Mouse (Mus musculus) cerebellum, postnatal 4 days (tissue): ENCODE results near the gene Ube2g2.

Source experiments
- DNase-seq, 2 experiments: peaks; one replicate each; pipeline ENCODE4 v3.0.0; 2022; ENCODE audit warnings: low spot score in 2 of 2, mixed read lengths in 1 of 2

Gene Ube2g2

GRCm38 (mm10) chr10:77622055-77622988 lies at the start of gene Ube2g2:
TSS of gene Ube2g2 (plus strand) at chr10:77622275.
- DNase-seq: peak; percentile 90 to 96

- no peak for DNase-seq
Measured at GRCm38 (mm10) chr10:77573162-77573561, 48.9 kb upstream of the Ube2g2 start.

GRCm38 (mm10) chr10:77580027-77580920 lies 41.8 kb upstream of the Ube2g2 start:
- DNase-seq: no peak

- no peak for DNase-seq
Measured at GRCm38 (mm10) chr10:77581023-77581407, 41.1 kb upstream of the Ube2g2 start.

- DNase-seq: peak; percentile 84 to 93
Measured at GRCm38 (mm10) chr10:77581408-77582284, 40.4 kb upstream of the Ube2g2 start, which contains the start of gene Pttg1ip. TSS of gene Pttg1ip (plus strand) at chr10:77581720.

- no peak for DNase-seq
Measured at GRCm38 (mm10) chr10:77582285-77582618, 39.8 kb upstream of the Ube2g2 start.

- no peak for DNase-seq
Measured at GRCm38 (mm10) chr10:77583795-77584422, 38.2 kb upstream of the Ube2g2 start.

- DNase-seq: no peak
Measured at GRCm38 (mm10) chr10:77586637-77587036, 35.4 kb upstream of the Ube2g2 start.

GRCm38 (mm10) chr10:77587091-77587775 lies 34.8 kb upstream of the Ube2g2 start:
- DNase-seq: no peak

GRCm38 (mm10) chr10:77588036-77588435 lies 34.0 kb upstream of the Ube2g2 start:
- no peak for DNase-seq

GRCm38 (mm10) chr10:77589117-77589516 lies 33.0 kb upstream of the Ube2g2 start:
- no peak for DNase-seq

GRCm38 (mm10) chr10:77589749-77590148 lies 32.3 kb upstream of the Ube2g2 start:
- no peak for DNase-seq

- DNase-seq: peak in 1 of 2 experiments; percentile 27
Measured at GRCm38 (mm10) chr10:77590812-77591211, 31.3 kb upstream of the Ube2g2 start.

- DNase-seq: no peak
Measured at GRCm38 (mm10) chr10:77591546-77591945, 30.5 kb upstream of the Ube2g2 start.

- DNase-seq: no peak
Measured at GRCm38 (mm10) chr10:77596060-77596459, 26.0 kb upstream of the Ube2g2 start.

GRCm38 (mm10) chr10:77603021-77603420 lies 19.1 kb upstream of the Ube2g2 start:
- DNase-seq: no peak

GRCm38 (mm10) chr10:77604111-77604510 lies 18.0 kb upstream of the Ube2g2 start:
- no peak for DNase-seq

- no peak for DNase-seq
Measured at GRCm38 (mm10) chr10:77604958-77605357, 17.1 kb upstream of the Ube2g2 start.

- DNase-seq: no peak
Measured at GRCm38 (mm10) chr10:77605368-77605767, 16.7 kb upstream of the Ube2g2 start.
